Mouse (Mus musculus) erythroblast, embryonic 14.5 days (primary cell): ENCODE results near the gene Fosb.

ENCODE experiments used
- GATA1 ChIP-seq: IDR thresholded peaks from 2 replicates; pipeline ENCODE4 v1.6.1; 2012; ENCODE audit warnings: low read length, inconsistent platforms, mixed read lengths
- TAL1 ChIP-seq: IDR thresholded peaks from 3 replicates; pipeline ENCODE4 v1.6.1; 2012; ENCODE audit warnings: low read length, inconsistent platforms, mixed read lengths

- TF ChIP-seq GATA1: no peak
- no peak for TF ChIP-seq TAL1
Measured at GRCm38 (mm10) chr7:19269721-19270441, 40.0 kb downstream of the Fosb start.
